25 mouse cellular contexts compared by ENCODE assay signal in the genomic region with DNA sequence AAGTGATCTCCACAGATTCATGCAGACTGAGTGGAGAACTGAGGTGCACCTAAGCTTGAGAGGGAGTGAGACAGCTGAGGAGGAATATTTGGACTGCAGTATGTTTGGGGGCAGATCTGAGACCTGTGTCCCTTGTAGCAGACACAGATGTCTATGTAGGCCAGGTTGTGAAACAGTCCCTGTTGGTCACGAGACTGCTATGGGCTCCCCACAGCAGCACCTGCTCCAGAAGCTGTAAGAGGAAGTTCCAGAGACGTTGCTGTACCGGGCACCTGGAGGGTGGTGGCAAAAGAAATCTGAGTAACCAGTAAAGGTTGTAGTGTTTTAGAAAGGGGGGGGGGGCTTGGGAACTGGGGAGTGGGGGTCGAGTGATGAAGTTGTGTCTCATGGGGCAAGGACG. TPM values are rescaled to one million over a fixed set of nuclear protein-coding genes. Genes with fewer than 3 reads are reported as not detected.
DNase-seq lines count a peak whose midpoint lies in the region; ATAC-seq and TF ChIP-seq lines count a peak whose summit lies in the region.
"Had no signal": no experiment of that assay in that cellular context is flagged by ENCODE, and none has a peak within 500 bp of the region (broad histone marks: within the 10 kb centered on the region; RNA-seq: fewer than 3 reads in every experiment).

No protein-coding gene starts in this region.

- H3K36me3 ChIP-seq in CH12.LX (replicated peaks in 1 of 2; ENCODE audit: control insufficient read depth in 1 of 2, insufficient read depth in 1 of 2, low read length in 1 of 2), result peaks cover 0 to 9% of the 10 kb centered on the region in 2 experiments
- peaks cover 31% of the 10 kb centered on the region for H3K36me3 ChIP-seq in megakaryocyte, embryonic 14.5 days (replicated peaks; ENCODE audit: low read length)
- no peaks in the 10 kb centered on the region for H3K36me3 ChIP-seq in midbrain, postnatal 0 days (ENCODE audit: insufficient read depth, low read length)
- no peaks in the 10 kb centered on the region for H3K36me3 ChIP-seq in stomach, postnatal 0 days (ENCODE audit: control insufficient read depth, insufficient read depth, low read length)
- H3K36me3 ChIP-seq: hindbrain, embryonic 15.5 days; lung, embryonic 15.5 days; midbrain, embryonic 13.5 days had no signal

- TF ChIP-seq RAD21 in CH12.LX (IDR thresholded peaks at IDR 0.05; ENCODE audit: low read depth, low read length), result no peak

- no peak overlapping the region for H3K4me2 ChIP-seq in CH12.LX (ENCODE audit: insufficient read depth, low read depth, poor library complexity, severe bottlenecking)
- no peak overlapping the region for H3K4me2 ChIP-seq in midbrain, postnatal 0 days (ENCODE audit: low read depth, low read length, poor library complexity, severe bottlenecking)
- no peak overlapping the region for H3K4me2 ChIP-seq in stomach, postnatal 0 days (replicated peaks; ENCODE audit: low read depth)
- H3K4me2 ChIP-seq: forebrain, embryonic 13.5 days; hindbrain, embryonic 15.5 days; lung, embryonic 15.5 days; midbrain, embryonic 13.5 days had no signal

- no peaks in the 10 kb centered on the region for H3K79me2 ChIP-seq in CH12.LX (replicated peaks; ENCODE audit: control insufficient read depth, extremely low read depth, insufficient read depth, poor library complexity, severe bottlenecking)

- ATAC-seq in midbrain, postnatal 0 days (ENCODE audit: low FRiP score), result no peak
- no peak for ATAC-seq in megakaryocyte-erythroid progenitor cell, adult 5-6 weeks (replicated peaks; ENCODE audit: low FRiP score, low TSS enrichment, poor library complexity, severe bottlenecking)
- ATAC-seq in stomach, postnatal 0 days (ENCODE audit: low FRiP score, low TSS enrichment), result no peak
- ATAC-seq: CD4-positive, CD25-positive, alpha-beta regulatory T cell, adult 4 months; forebrain, embryonic 13.5 days; midbrain, embryonic 13.5 days had no signal

- H3K27ac ChIP-seq in CH12.LX (ENCODE audit: insufficient read depth, low read depth), result no peak overlapping the region
- no peak overlapping the region for H3K27ac ChIP-seq in midbrain, postnatal 0 days (ENCODE audit: low read depth, low read length)
- no peak overlapping the region for H3K27ac ChIP-seq in stomach, postnatal 0 days (replicated peaks)
- H3K27ac ChIP-seq: forebrain, embryonic 13.5 days; hindbrain, embryonic 15.5 days; liver, embryonic 14.5 days; lung, embryonic 15.5 days; macrophage; midbrain, embryonic 13.5 days had no signal

- H3K27me3 ChIP-seq in CH12.LX (replicated peaks), result peaks cover 1% of the 10 kb centered on the region
- H3K27me3 ChIP-seq in megakaryocyte, embryonic 14.5 days (replicated peaks), result no peaks in the 10 kb centered on the region
- no peaks in the 10 kb centered on the region for H3K27me3 ChIP-seq in midbrain, postnatal 0 days (ENCODE audit: insufficient read depth, low read length)
- H3K27me3 ChIP-seq in stomach, postnatal 0 days (ENCODE audit: control insufficient read depth, insufficient read depth, low read length), result no peaks in the 10 kb centered on the region

- peaks cover 10% of the 10 kb centered on the region for H3K9me3 ChIP-seq in CH12.LX (replicated peaks; ENCODE audit: low read length)
- H3K9me3 ChIP-seq in megakaryocyte, embryonic 14.5 days, result no peaks in the 10 kb centered on the region
- H3K9me3 ChIP-seq in midbrain, postnatal 0 days (ENCODE audit: low read length), result no peaks in the 10 kb centered on the region
- no peaks in the 10 kb centered on the region for H3K9me3 ChIP-seq in stomach, postnatal 0 days (ENCODE audit: control insufficient read depth, low read length)
- H3K9me3 ChIP-seq: forebrain, embryonic 13.5 days; hindbrain, embryonic 15.5 days; lung, embryonic 15.5 days; midbrain, embryonic 13.5 days had no signal

- TF ChIP-seq POLR2A in CH12.LX (IDR thresholded peaks at IDR 0.05; ENCODE audit: low read depth, low read length), result no peak

- DNase-seq in A20 (ENCODE audit: low read depth, low spot score) (peak; percentile 80), CH12.LX (ENCODE audit: extremely low read depth) (peak; percentile 58)
- peak; percentile 23 to 26 for DNase-seq in thymus, postnatal 10 days (ENCODE audit: low spot score in 2 of 2)
- DNase-seq in midbrain, postnatal 0 days (ENCODE audit: low spot score), result no peak
- no peak for DNase-seq in stomach, postnatal 0 days (ENCODE audit: low spot score)
- DNase-seq: adrenal gland, adult 8-10 months; cerebellum, adult 18-20 months; cerebellum, postnatal 36 days; gastrocnemius, postnatal 36 days; heart, postnatal 4 days; kidney, adult 9 months; kidney, postnatal 25 days; layer of hippocampus, postnatal 36 days; retina, postnatal 1 day had no signal

- TF ChIP-seq EP300 in CH12.LX (IDR thresholded peaks at IDR 0.05; ENCODE audit: low read length), result peak; percentile 81
- TF ChIP-seq EP300 in stomach, postnatal 0 days (optimal IDR thresholded peaks at IDR 0.05), result no peak

- no peak overlapping the region for H3K9ac ChIP-seq in CH12.LX (ENCODE audit: insufficient read depth, low read depth)
- H3K9ac ChIP-seq in midbrain, postnatal 0 days (replicated peaks; ENCODE audit: low read length, poor library complexity, severe bottlenecking), result no peak overlapping the region
- no peak overlapping the region for H3K9ac ChIP-seq in stomach, postnatal 0 days (ENCODE audit: low read length)
- H3K9ac ChIP-seq: forebrain, embryonic 13.5 days; hindbrain, embryonic 15.5 days; liver, embryonic 14.5 days; lung, embryonic 15.5 days; midbrain, embryonic 13.5 days had no signal

- in situ Hi-C loops in CH12.LX (cut with MboI; ENCODE audit: low pct_ligation_motif_present, low pct_unique_long_range_greater_than_20kb, low sequenced_read_pairs), result no loop called here

- dilution Hi-C loops in CH12.LX (cut with MboI; ENCODE audit: extremely low pct_ligation_motif_present, extremely low pct_unique_long_range_greater_than_20kb, low sequenced_read_pairs), result no loop called here

- peaks cover 21 to 90% of the 10 kb centered on the region in 2 experiments for H3K4me1 ChIP-seq in CH12.LX (ENCODE audit: control insufficient read depth in 1 of 2, insufficient read depth in 2 of 2)
- peaks cover 100% of the 10 kb centered on the region for H3K4me1 ChIP-seq in megakaryocyte, embryonic 14.5 days
- H3K4me1 ChIP-seq in midbrain, postnatal 0 days (ENCODE audit: insufficient read depth, low read length), result no peaks in the 10 kb centered on the region
- H3K4me1 ChIP-seq in stomach, postnatal 0 days (replicated peaks; ENCODE audit: control insufficient read depth, insufficient read depth), result no peaks in the 10 kb centered on the region
- H3K4me1 ChIP-seq: hindbrain, embryonic 15.5 days; lung, embryonic 15.5 days had no signal

- no peak overlapping the region for H3K4me3 ChIP-seq in CH12.LX (replicated peaks in 1 of 3; ENCODE audit: low read depth in 2 of 3, low read length in 2 of 3, poor library complexity in 1 of 3)
- peak overlapping the region; percentile 18 for H3K4me3 ChIP-seq in megakaryocyte, embryonic 14.5 days (replicated peaks)
- no peak overlapping the region for H3K4me3 ChIP-seq in midbrain, postnatal 0 days (ENCODE audit: low read depth, low read length)
- no peak overlapping the region for H3K4me3 ChIP-seq in stomach, postnatal 0 days (ENCODE audit: low read depth, low read length)
- H3K4me3 ChIP-seq: forebrain, embryonic 13.5 days; hindbrain, embryonic 15.5 days; lung, embryonic 15.5 days; midbrain, embryonic 13.5 days had no signal

- no peak for TF ChIP-seq CTCF in CH12.LX (conservative IDR thresholded peaks at IDR 0.05 in 1 of 2, IDR thresholded peaks at IDR 0.05 in 1 of 2; ENCODE audit: low read depth in 2 of 2, low read length in 2 of 2)
- no peak for TF ChIP-seq CTCF in midbrain, postnatal 0 days (IDR thresholded peaks at IDR 0.05)
- TF ChIP-seq CTCF in stomach, postnatal 0 days (IDR thresholded peaks at IDR 0.05; ENCODE audit: low read depth), result no peak

- 74% methylated on average over 5 of the region's 5 CpGs for WGBS in midbrain, postnatal 0 days
- 71% methylated on average over 5 of the region's 5 CpGs for WGBS in stomach, postnatal 0 days

TF ChIP-seq in CH12.LX, 34 proteins besides CTCF, POLR2A, EP300 and RAD21 (continues in another document):
- TF ChIP-seq ZMIZ1 (IDR thresholded peaks at IDR 0.05; ENCODE audit: low read depth, low read length), result no peak
- TF ChIP-seq JUN (IDR thresholded peaks at IDR 0.05; ENCODE audit: insufficient read depth, low read depth, low read length), result no peak
- no peak for TF ChIP-seq ELF1 (IDR thresholded peaks at IDR 0.05; ENCODE audit: low read depth, low read length)
- no peak; the same call in 1 of the 2 replicates for TF ChIP-seq USF1 (IDR thresholded peaks at IDR 0.05; ENCODE audit: low read depth, low read length)
- peak; percentile 59 for TF ChIP-seq ETS1 (conservative IDR thresholded peaks at IDR 0.05; ENCODE audit: low read depth, low read length)
- peak; percentile 87 for TF ChIP-seq TCF12 (IDR thresholded peaks at IDR 0.05; ENCODE audit: low read depth, low read length)
- 0 out of 2 replicates have a peak, but pooled peaks have one; percentile 28 for TF ChIP-seq MEF2A (IDR thresholded peaks at IDR 0.05; ENCODE audit: borderline replicate concordance, low read depth, low read length)
- TF ChIP-seq CHD1 (IDR thresholded peaks at IDR 0.05; ENCODE audit: low read depth, low read length), result no peak
- TF ChIP-seq USF2 (conservative IDR thresholded peaks at IDR 0.05; ENCODE audit: low read depth, low read length), result no peak

RNA-seq across cellular contexts. Expression of gene Slco4a1, which starts 7.0 kb away (rescaled TPM):
- 3.9 and 4.8 TPM in 2 replicates for total RNA-seq in CH12.LX (2012; rRNA removed)
- 1.4 and 1.9 TPM in 2 replicates for total RNA-seq in CH12.LX (2014; rRNA removed)
- 4.3 and 5.4 TPM in 2 replicates for polyA plus RNA-seq in CH12.LX (2012; ENCODE audit: insufficient read length, low read depth)
- 10.4 and 49.9 TPM in 2 replicates for polyA plus RNA-seq in megakaryocyte, embryonic 14.5 days (2012; ENCODE audit: insufficient read depth, low replicate concordance)
- total RNA-seq in midbrain, postnatal 0 days (2014; rRNA removed), result 1.5 and 5.1 TPM in 2 replicates
- 2.5 and 2.8 TPM in 2 replicates for polyA plus RNA-seq in midbrain, postnatal 0 days (2015; fragmentation: Nextera tagmentation; extraction: Ambion mirVana)
- 2.2 TPM in 1 of 2 replicates, not detected in the other for total RNA-seq in megakaryocyte-erythroid progenitor cell, adult 5-6 weeks (2014; fragmentation: Nextera tagmentation)
- total RNA-seq in megakaryocyte-erythroid progenitor cell, adult 5-6 weeks (2017), result 0.80 and 1.5 TPM in 2 replicates
- polyA plus RNA-seq in stomach, postnatal 0 days (2015; fragmentation: Nextera tagmentation; extraction: Ambion mirVana), result 4.2 and 5.6 TPM in 2 replicates
- total RNA-seq: gastrocnemius, adult 18-20 months had no signal

RNA-seq across cellular contexts. Expression of gene Ntsr1, which starts 50.8 kb away (rescaled TPM):
- total RNA-seq in CH12.LX (2012; rRNA removed), result not detected in 2 replicates
- total RNA-seq in CH12.LX (2014; rRNA removed), result not detected in 2 replicates
- polyA plus RNA-seq in CH12.LX (2012; ENCODE audit: insufficient read length, low read depth), result not detected in 2 replicates
- polyA plus RNA-seq in megakaryocyte, embryonic 14.5 days (2012; ENCODE audit: insufficient read depth, low replicate concordance), result not detected in 2 replicates
- total RNA-seq in midbrain, postnatal 0 days (2014; rRNA removed), result 12.6 and 15.2 TPM in 2 replicates
- 4.1 and 4.7 TPM in 2 replicates for polyA plus RNA-seq in midbrain, postnatal 0 days (2015; fragmentation: Nextera tagmentation; extraction: Ambion mirVana)
- not detected in 2 replicates for total RNA-seq in megakaryocyte-erythroid progenitor cell, adult 5-6 weeks (2014; fragmentation: Nextera tagmentation)
- total RNA-seq in megakaryocyte-erythroid progenitor cell, adult 5-6 weeks (2017), result not detected in 2 replicates
- polyA plus RNA-seq in stomach, postnatal 0 days (2015; fragmentation: Nextera tagmentation; extraction: Ambion mirVana), result 0.11 and 0.12 TPM in 2 replicates
- total RNA-seq: adrenal gland, adult 8-10 months; gastrocnemius, adult 18-20 months; gastrocnemius, postnatal 36 days; heart, adult 8-10 months had no signal
- polyA plus RNA-seq: CD4-positive, CD25-positive, alpha-beta regulatory T cell, adult 4 months; macrophage had no signal

Comparison
In these comparisons a context has a peak if more than half of its experiments do, and no peak if none do; other contexts are left out.
1. DNase-seq: peak in A20 (single experiment), CH12.LX (single experiment) and thymus, postnatal 10 days (2 of 2); none in midbrain, postnatal 0 days (single experiment) and stomach, postnatal 0 days (single experiment).